Mouse (Mus musculus) stomach, embryonic 16.5 days (tissue): ENCODE measurements around the gene Upk1b. TPM values are rescaled to one million over a fixed set of nuclear protein-coding genes. Genes with fewer than 3 reads are reported as not detected.
"Not testable (repeated sequence)": the region's sequence is repeated elsewhere in the genome, so short reads cannot be mapped to it uniquely, and the experiment has no call there.

Source experiments
- ATAC-seq: fragments of 200-750 bp; cut with Nextera tagmentation; 2 replicates; pipeline ENCODE4 v1.8.0; 2017; ENCODE audit warnings: moderate number of reproducible peaks, moderate TSS enrichment; ENCODE audit not compliant: insufficient read depth, low FRiP score
- H3K27ac ChIP-seq: fragments of 300-500 bp; sonication (generic); 2 replicates; pipeline ENCODE4 v1.5.1; 2014; ENCODE audit warnings: low read length
- H3K27me3 ChIP-seq: fragments of 300-500 bp; sonication (generic); 2 replicates; pipeline ENCODE4 v1.6.1; 2014; ENCODE audit warnings: low read length, control low read depth, mixed read lengths; ENCODE audit not compliant: control insufficient read depth, insufficient read depth
- H3K36me3 ChIP-seq: fragments of 300-500 bp; sonication (generic); 2 replicates; pipeline ENCODE4 v1.6.1; 2014; ENCODE audit warnings: low read length; ENCODE audit not compliant: control insufficient read depth, insufficient read depth
- H3K4me1 ChIP-seq: fragments of 300-500 bp; sonication (generic); 2 replicates; pipeline ENCODE4 v1.6.1; 2014; ENCODE audit warnings: low read length, control low read depth, mixed read lengths; ENCODE audit not compliant: control insufficient read depth, insufficient read depth
- H3K4me2 ChIP-seq: fragments of 300-500 bp; sonication (generic); 2 replicates; pipeline ENCODE4 v1.6.1; 2014; ENCODE audit warnings: low read depth, low read length, mixed read lengths
- H3K4me3 ChIP-seq: fragments of 300-500 bp; sonication (generic); replicated peaks from 2 replicates; pipeline ENCODE4 v1.5.1; 2014; ENCODE audit warnings: mild to moderate bottlenecking, low read length
- H3K9ac ChIP-seq: fragments of 300-500 bp; sonication (generic); 2 replicates; pipeline ENCODE4 v1.6.1; 2014; ENCODE audit warnings: low read length
- H3K9me3 ChIP-seq: fragments of 300-500 bp; sonication (generic); replicated peaks from 2 replicates; pipeline ENCODE4 v1.6.1; 2016; ENCODE audit warnings: low read length, control low read depth; ENCODE audit not compliant: control insufficient read depth
- WGBS: fragments of 180-500 bp; shearing (Covaris S2); extraction: QIAGEN DNeasy Blood & Tissue Kit; methylation state at CpG from one replicate; pipeline ENCODE4 v1.1.7; 2014; 5-methylcytosine and 5-hydroxymethylcytosine counted together
- polyA plus RNA-seq: library from polyadenylated mRNA; unstranded; fragments of >200 nt; fragmentation: Nextera tagmentation; extraction: Ambion mirVana; gene quantifications from 2 replicates; pipeline ENCODE4 v1.2.1, GENCODE M21; 2015

The Upk1b gene
- 73.9 and 99.9 TPM in 2 replicates for polyA plus RNA-seq

DNA sequence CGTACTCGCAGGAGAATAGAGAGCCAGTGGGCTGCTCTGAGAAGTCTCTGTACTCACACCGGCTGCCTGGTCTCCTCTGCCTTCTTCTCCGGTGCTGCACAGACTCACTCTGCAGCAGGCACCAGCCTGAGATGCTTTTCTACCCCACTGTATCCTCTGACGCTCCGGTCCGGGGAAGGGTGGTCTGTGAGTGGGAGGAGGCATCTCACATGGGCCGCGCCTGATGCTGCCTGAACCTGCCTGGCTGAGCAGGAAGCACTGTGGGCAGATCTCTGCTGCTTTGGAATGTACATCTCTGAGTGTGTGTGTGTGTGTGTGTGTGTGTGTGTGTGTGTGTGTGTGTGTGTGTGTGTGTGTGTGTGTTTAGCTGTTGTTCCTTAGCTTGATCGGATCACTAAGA is at the start of gene Upk1b:
Gene Upk1b, minus strand, starts transcription at position 238 of the 400 bp plus-strand sequence.
- WGBS: 20% methylated on average over 10 of the region's 10 CpGs
- H3K4me3 ChIP-seq: peak within 1 kb of the TSS; percentile 17
- no peaks in the 10 kb centered on the region for H3K4me1 ChIP-seq
- no peaks in the 10 kb centered on the region for H3K27me3 ChIP-seq
- peak within 1 kb of the TSS; percentile 43; the same call in 1 of the 2 replicates for H3K9ac ChIP-seq
- H3K27ac ChIP-seq: peak within 1 kb of the TSS; percentile 23; the same call in 1 of the 2 replicates
- ATAC-seq: peak; percentile 74; the same call in 1 of the 2 replicates
- H3K4me2 ChIP-seq: no peak within 1 kb of the TSS
- H3K9me3 ChIP-seq: no peaks in the 10 kb centered on the region
- no peaks in the 10 kb centered on the region for H3K36me3 ChIP-seq

DNA sequence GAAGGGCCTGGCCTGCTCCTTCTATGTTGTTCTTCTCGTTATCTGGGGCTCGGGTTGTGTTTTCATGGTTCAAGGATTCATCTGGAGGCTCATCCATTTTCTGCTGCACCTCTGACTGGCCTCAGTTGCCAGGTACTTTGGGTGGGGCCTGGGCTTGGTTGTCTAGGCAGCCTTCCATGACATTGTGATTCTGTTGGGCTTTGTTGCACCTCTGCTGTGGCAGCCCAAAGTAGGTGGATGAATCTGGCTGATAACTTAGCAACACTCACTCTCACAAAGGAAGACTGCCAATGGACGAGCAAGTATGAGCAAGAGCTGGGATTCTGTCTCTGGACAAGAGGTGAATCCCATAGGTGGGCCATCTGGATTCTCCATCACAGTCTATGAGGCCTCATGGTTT is 28.5 kb upstream of the Upk1b start, which contains the start of gene 4930435E12Rik:
Gene 4930435E12Rik, minus strand, starts transcription at position 101 of the 400 bp plus-strand sequence.
- no peaks in the 10 kb centered on the region for H3K4me1 ChIP-seq
- H3K27me3 ChIP-seq: no peaks in the 10 kb centered on the region
- H3K4me3 ChIP-seq: no peak within 1 kb of the TSS
- H3K9ac ChIP-seq: no peak within 1 kb of the TSS
- no peaks in the 10 kb centered on the region for H3K36me3 ChIP-seq
- no peak within 1 kb of the TSS for H3K4me2 ChIP-seq
- H3K27ac ChIP-seq: no peak within 1 kb of the TSS
- ATAC-seq: no peak
- WGBS: 80% methylated on average over 3 of the region's 3 CpGs
- no peaks in the 10 kb centered on the region for H3K9me3 ChIP-seq

DNA sequence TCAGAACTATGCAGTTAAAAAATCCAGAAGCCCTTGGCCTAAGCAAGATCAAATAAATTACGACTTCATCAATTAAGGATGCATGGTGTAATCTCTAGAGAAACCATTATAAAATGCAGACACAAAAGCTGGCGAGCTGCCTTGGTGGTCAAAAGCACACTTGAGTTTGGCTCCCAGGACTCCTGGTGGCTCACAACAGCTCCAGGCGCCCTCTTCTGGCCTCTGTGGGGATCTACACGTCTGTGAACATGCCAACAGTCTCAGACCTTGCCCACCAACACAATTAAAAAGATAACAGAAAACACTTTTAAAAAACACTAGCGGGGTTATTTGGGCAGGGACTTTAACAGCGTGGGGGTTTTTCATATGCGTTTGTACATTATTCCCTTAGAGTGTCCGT is 12.4 kb upstream of the Upk1b start:
- Histone ChIP-seq H3K9me3 (no peaks in the 10 kb centered on the region), H3K4me3 (no peak overlapping the region), H3K36me3 (no peaks in the 10 kb centered on the region), H3K27me3 (no peaks in the 10 kb centered on the region), H3K4me2 (no peak overlapping the region), H3K27ac (no peak overlapping the region), H3K4me1 (peaks cover 3% of the 10 kb centered on the region; the same call in 1 of the 2 replicates), H3K9ac (no peak overlapping the region)
- WGBS: 29% methylated on average over 8 of the region's 8 CpGs
- no peak for ATAC-seq

DNA sequence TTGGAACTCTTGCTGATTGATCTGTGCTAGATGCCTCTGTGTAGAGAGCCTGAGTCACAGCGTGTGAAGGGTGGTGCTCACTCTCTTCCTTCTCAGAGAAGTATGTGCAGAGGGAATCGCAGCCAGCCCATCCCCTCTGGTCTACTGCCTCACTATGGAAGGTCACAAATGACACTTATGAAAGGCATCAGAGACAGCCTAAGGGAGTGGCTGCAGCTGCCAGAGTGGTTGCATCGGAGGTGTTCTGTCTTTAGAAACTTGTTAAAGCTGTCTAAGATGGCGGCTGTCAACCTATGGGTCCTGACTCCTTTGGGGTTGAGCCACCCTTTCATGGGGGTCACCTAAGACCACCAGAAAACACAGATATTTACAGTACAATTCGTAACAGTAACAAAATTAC is 10.1 kb upstream of the Upk1b start:
- Histone ChIP-seq H3K4me1 (no peaks in the 10 kb centered on the region), H3K4me2 (no peak overlapping the region), H3K36me3 (no peaks in the 10 kb centered on the region), H3K9ac (no peak overlapping the region), H3K9me3 (no peaks in the 10 kb centered on the region), H3K27ac (no peak overlapping the region), H3K27me3 (no peaks in the 10 kb centered on the region), H3K4me3 (no peak overlapping the region)
- ATAC-seq: no peak
- WGBS: 64% methylated on average over 5 of the region's 5 CpGs

DNA sequence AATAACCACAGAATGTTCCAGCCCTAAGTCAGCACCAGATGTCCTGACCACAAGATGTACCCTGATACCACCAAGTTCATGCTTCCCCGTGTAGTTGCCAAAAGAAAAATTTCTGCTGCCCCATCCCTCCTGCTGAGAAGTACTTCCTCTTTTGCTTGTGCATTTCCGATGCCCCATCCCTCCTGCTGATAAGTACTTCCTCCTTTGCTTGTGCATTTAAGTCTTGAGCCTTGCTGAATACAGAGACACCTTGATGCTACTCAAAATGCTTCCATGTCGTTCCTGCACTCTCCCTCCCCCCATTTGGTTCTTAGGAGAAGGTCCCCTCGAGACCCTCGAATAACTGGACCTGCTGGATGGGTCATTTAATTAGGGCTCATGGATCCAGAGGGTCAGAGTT is 7.7 kb upstream of the Upk1b start:
- not testable (repeated sequence) for H3K27ac ChIP-seq, ATAC-seq, H3K4me3 ChIP-seq, H3K4me1 ChIP-seq, H3K36me3 ChIP-seq, H3K9ac ChIP-seq, H3K4me2 ChIP-seq, H3K9me3 ChIP-seq, H3K27me3 ChIP-seq
- WGBS: 89% methylated on average over 5 of the region's 5 CpGs

DNA sequence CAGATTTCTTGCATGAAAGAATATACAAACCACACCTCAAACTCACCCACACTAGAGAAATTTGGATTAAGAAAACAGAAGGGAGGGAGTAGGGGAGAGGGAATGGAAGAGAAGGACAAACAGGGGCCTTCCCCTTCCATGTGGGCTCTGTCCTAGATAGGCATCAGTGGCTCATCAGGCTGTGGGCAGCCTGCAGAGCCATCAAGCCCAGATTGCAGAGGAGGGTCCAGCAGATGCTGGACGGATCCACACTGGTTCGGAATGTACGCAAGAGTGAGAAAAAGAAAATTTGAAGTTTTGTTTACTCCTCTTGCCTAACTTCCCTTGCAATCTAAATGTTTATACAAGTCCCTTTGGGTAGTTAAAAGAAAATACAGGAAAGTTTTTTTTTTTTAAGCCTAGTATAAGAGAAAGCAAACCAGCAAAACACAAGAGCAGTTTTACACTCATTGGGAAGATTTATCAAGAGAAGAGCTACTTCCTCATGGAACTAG is 1.1 kb downstream of the Upk1b start:
- no peaks in the 10 kb centered on the region for H3K27me3 ChIP-seq
- H3K36me3 ChIP-seq: no peaks in the 10 kb centered on the region
- no peak overlapping the region for H3K9ac ChIP-seq
- peak overlapping the region; percentile 20; the same call in 1 of the 2 replicates for H3K4me3 ChIP-seq
- no peak for ATAC-seq
- no peaks in the 10 kb centered on the region for H3K4me1 ChIP-seq
- no peak overlapping the region; the same call in 1 of the 2 replicates for H3K27ac ChIP-seq
- 33% methylated on average over 3 of the region's 3 CpGs for WGBS
- H3K9me3 ChIP-seq: no peaks in the 10 kb centered on the region
- no peak overlapping the region for H3K4me2 ChIP-seq

DNA sequence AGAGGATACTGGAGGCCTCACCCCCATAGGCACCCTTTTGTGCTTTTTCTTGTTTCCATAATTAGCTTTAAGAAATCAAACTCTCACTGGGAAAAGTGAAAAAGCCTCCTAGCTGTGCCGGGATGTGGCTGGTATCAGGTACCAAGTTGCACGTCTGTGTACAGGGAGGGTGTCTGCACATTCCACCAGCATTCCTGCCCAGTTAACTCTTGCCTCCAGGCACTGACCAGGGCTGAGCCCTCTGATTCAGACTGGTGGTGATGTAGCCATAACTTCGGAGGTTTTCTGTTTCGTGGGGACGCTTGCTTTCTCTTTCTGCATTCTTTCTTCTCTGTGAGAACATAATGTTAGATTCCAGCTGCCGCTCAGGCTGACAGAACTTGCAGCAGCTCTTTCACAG is 7.0 kb downstream of the Upk1b start:
- Histone ChIP-seq H3K9me3 (no peaks in the 10 kb centered on the region), H3K4me2 (no peak overlapping the region), H3K9ac (no peak overlapping the region), H3K4me3 (no peak overlapping the region), H3K36me3 (no peaks in the 10 kb centered on the region), H3K27ac (no peak overlapping the region), H3K27me3 (no peaks in the 10 kb centered on the region), H3K4me1 (no peaks in the 10 kb centered on the region)
- 39% methylated on average over 6 of the region's 6 CpGs for WGBS
- ATAC-seq: no peak

DNA sequence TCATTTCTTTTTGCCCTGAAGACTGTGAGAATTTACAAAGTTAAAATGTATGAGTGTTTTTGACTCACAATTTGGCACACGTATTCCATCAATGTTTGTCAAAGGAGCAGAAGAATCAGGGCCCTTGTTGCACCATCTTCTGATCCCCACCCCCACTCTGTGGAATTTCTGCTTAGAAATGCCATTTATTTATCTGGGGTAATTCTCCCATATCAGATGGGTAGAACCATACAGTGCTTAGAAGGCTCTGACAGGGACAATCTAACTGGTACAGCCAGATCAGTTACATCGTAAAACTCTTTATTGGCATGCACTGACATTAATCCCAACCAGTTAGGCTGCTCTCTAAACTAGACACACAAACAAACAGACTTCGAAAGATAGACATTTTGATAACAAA is 10.2 kb downstream of the Upk1b start:
- no peak overlapping the region for H3K9ac ChIP-seq
- no peaks in the 10 kb centered on the region for H3K27me3 ChIP-seq
- H3K27ac ChIP-seq: no peak overlapping the region
- H3K4me1 ChIP-seq: no peaks in the 10 kb centered on the region
- no peak for ATAC-seq
- H3K36me3 ChIP-seq: no peaks in the 10 kb centered on the region
- H3K4me3 ChIP-seq: no peak overlapping the region
- no peaks in the 10 kb centered on the region for H3K9me3 ChIP-seq
- WGBS: 72% methylated on average over 3 of the region's 3 CpGs
- H3K4me2 ChIP-seq: no peak overlapping the region

DNA sequence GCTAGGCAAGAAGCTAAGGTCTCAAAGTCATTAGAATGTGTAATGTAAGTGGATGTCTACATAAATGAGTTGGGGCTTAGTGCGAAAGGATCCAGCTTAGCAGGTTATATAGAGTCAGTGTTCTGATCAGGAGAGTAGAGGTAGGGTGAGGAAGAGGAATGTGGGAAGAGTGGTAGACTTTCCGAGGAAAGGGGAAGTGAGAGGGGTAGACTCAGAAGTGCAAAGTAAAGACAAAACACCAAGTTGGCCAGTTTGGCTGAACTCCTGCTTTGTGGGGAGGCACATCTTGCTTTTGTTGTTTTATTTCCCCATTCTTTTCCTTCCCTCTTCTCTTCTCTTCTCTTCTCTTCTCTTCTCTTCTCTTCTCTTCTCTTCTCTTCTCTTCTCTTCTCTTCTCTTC is 11.1 kb downstream of the Upk1b start:
- Histone ChIP-seq H3K27me3 (no peaks in the 10 kb centered on the region), H3K27ac (no peak overlapping the region), H3K4me1 (no peaks in the 10 kb centered on the region), H3K36me3 (no peaks in the 10 kb centered on the region), H3K4me2 (no peak overlapping the region), H3K4me3 (no peak overlapping the region), H3K9ac (no peak overlapping the region), H3K9me3 (no peaks in the 10 kb centered on the region)
- 76% methylated on average over 2 of the region's 2 CpGs for WGBS
- ATAC-seq: no peak
